Mouse (Mus musculus) mesoderm, embryonic 11.5 days (tissue): Measurements from ENCODE around the gene Hcfc2.

Experiments used
- DNase-seq: peaks from one replicate; pipeline ENCODE4 v3.0.0-alpha.2; 2012; ENCODE audit warnings: low read depth, low spot score

The Hcfc2 gene

DNA sequence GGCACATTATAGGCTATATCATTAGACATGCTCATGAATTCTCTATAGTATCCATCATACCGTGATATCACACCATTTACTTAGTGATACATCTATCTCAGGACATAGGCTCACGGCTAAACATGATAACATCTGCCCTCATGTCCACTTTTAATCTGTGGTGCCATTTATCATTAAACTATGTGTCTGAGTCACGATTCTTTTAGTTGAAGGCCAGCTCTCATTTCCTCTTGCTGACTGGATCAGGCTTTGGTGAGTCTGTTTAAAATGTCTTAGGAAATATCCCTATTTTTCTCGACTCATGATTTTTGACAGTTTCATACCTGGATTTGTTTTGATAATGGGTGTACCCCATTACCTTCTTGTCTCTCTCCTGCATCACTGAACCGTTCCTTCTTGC is at the start of gene Hcfc2:
Hcfc2 (plus strand) TSS at position 205 of the 400 bp plus-strand sequence.
- no peak for DNase-seq

DNA sequence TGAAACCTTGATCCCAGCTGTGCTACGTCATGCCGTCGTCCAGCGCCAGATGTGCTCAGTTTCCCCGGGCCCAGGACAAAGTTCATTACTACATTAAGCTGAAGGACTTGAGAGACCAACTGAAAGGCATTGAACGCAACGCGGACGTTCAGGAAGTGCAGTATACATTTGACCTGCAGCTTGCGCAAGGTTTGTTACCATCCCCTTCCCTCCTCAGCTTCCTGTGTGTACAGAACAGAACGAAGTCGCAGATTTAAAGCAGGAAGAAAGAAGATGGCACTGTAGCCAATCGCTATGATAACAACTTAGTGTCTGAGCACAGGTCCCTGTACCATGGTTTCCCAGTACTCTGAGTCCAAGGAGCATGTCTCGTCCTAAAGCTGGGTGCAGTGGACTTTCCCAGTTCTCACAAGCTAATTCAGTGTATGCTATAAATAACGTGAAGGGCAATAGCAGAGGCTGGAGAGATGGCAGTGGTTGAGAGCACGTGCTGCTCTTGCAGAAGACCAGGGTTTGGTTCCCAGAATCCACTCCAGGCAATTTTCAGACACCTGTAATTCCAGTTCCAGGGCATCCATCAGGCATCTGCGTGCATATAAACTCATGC is 48.7 kb upstream of the Hcfc2 start:
- DNase-seq: no peak

DNA sequence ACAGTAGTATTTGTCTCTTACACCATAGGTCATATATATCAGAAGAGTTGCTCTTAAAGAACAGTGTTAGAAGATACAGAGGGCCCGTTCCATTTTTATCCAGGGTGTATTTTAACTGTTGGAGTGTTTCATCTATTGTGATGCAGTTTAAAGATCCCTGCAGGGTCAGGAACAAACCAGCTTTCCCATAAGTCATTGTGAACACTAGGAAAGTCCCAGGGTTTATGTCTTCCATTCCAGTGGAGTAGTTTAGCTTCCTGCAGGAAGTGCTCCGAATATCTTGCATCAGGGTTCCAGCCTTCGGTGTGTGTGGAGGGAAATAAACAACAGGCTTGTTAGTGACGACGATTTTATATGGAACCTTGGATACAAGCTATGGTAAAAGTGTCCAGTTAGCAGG is 44.7 kb upstream of the Hcfc2 start:
- no peak for DNase-seq

DNA sequence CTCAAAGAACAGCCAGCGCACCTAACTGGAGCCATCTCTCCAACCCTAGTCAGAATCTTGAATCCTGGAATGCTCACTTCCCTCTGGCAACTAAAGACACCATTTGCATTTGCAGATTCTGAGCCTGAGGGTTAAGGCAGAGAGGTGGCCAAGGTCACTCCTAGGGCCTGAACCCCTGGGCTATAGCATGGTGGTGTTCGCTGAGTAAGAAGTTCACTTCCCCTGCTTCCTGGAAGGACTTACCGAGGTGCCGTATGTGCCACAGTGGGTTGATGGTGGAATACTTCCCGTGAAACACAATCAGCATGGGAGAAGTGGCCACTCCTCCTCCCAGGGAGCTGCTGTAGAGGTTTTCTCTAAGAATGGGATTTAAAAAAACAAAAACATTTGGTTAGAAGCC is 43.3 kb upstream of the Hcfc2 start:
- no peak for DNase-seq

DNA sequence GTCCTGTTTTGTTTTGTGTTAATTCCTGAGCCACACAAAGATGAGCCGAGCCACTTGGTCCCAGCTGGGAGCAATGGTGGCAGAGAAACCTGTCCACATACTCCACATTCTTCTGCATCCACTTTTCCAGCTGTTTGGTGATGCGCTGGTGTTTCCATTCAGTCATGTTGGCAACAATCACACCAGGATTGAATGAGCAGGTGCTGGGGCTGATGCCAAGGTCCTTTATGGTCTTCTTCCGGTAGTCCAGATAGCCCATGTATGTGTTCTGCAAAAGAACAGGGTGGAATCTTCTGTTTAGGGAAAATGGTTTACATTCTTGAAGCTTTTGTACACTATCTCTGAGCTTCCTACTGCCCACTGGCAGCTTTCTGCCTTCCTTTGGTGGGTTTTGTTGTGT is 41.4 kb upstream of the Hcfc2 start:
- DNase-seq: no peak

DNA sequence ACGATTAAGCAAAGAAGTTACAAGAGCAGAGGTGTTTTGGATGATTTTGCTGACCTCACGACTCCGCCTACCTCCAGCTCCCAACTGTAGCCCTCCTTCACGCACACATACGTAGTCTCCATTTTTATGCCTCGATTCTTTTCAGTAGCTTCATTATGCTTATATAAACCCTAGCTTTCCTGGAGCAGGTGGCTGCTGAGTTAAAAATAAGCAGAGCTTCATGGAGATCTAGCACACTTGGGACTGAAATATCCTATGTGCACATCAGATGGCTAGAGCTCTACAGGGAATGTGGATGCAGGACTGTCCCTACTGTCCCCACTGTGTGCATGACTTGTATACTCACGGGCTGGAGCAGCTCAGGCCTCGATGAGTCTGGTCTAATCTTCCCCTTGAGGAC is 34.1 kb upstream of the Hcfc2 start:
- DNase-seq: no peak

DNA sequence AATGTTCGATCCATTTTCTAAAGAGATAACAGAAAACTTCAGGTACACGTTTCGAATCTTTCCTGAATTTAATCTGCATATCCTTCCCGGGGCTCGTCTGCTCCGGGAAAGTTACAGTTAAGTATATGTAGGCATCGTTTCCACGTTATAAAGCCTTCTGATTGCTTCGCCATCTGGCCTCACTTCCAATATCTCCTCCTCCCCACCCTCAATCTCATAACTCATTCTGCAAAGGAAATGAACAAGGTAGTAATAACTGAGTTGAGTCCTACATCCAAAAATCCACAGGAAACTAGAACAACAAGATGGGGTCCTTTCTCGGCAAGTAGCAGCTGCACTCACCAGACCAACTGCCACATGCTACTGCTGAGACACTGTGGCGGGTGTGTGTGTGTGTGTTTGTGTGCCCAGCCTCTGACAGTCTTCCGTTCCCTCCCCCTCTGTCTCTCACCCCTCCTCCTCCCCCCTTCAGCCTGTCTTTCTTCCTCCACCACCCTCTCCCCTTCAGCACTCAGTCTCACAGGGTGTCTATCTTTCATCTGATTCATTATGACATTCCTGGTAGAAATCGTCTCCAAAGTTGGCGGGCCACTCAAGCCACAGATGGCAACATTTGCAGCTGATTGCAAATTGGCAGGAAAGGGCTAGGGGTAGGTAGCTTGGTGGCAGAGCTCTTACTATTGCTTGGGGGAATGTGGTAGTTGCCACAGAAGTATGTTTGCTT is 33.5 kb upstream of the Hcfc2 start:
- DNase-seq: no peak

DNA sequence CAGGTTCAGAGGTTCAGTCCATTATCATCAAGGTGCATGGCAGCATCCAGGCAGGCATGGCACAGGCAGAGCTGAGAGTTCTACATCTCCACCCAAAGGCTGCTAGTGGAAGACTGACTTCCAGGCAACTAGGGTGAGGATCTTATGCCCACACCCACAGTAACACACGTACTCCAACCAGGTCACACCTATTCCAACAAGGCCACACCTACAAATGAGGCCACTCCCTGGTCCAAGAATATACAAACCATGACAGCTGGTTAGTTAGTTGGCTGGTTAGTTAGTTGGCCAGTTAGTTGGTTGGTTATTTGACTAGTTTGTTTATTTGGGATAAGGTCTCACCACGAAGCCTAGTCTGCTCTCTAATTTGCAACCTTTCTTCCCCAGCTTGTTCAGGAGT is 32.7 kb upstream of the Hcfc2 start:
- no peak for DNase-seq

DNA sequence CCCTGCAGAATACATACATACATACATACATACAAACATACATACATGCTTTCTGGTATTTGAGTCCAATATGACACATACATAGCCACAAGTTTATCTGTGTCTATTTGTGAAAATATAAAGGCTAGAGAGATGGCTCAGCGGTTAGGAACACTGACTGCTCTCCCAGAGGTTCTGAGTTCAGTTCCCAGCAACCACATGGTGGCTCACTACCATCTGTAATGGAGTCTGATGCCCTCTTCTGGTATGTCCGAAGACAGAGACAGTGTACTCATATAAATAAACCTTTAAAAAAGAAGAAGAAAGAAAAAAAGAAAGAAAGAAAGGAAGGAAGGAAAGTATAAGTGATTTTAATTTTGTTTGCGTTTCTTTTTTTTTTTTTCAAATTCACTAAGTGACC is 30.0 kb upstream of the Hcfc2 start:
- no peak for DNase-seq

DNA sequence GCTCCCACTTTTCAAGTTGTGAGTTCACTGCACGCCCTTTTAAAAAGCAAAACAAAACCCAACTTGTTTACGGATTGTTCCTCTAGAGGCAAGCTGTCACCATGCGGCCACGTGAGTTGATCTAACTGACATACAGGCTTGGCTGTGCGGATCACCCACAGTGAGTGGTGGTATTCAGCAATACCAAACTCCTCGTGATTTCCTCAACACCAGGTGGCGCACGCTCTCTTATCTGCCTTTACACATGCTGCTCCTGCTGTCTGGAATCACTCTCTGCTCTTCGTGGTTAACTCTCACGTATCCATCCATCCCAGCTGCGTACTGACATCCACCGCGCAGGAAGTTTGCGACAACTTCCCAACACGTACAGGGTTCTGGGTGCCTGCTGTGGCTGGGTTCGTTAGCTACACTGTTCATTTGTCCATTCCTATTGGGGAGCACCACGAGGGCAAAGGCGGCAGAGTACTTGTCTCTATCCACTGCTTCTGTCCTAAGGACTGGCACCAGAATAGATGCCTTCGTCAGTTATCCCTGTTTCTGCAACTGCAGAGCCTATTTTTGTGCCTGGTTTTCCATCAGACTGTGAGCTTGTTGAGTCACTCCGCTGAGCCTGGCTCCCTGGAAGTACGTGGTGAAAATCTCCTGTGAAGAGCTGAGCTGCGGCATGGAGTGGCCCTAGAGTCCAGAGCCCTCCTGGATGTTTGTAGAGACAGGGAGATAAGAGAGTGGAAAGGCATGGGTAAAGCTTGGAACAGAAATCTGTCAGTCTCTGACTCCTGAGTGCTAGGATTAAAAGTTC is 29.3 kb upstream of the Hcfc2 start:
- DNase-seq: peak; percentile 89

DNA sequence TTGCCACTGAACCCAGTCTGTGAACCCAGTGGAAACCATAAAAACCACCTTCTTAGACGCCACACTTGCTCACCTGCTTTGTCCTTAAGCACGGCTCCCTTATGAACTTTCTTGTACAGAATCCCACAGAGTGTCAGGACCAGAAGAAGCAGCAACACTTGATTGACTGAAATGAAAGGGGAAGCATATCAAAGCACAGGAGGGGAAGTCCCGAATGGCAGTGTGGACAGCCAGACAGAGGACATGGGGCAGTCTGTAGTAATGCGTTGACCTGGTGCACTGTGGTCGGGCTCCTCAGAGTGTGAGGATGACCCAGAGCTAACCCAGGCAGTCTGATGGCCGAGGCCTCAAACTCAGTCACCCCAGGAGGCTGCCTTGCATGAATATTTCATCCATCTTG is 25.8 kb upstream of the Hcfc2 start:
- no peak for DNase-seq

DNA sequence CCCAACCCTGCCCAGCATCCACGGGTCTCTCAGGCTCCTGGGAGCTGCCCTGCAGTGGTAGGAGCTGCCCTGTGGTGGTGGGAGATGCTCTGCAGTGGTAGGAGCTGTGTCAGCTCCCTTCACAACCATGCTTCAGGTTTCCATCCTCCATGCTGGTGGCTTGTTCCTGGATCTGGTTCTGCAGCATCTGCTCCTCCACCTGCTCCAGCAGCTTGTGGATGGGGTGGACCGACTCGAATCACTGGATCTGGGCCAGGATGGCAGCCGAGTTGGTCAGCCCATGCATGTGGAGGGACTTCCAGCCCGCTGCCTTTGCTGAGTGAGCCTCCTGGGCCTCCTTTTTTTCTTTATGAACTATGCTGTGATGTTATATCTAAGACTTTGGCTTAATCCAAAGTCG is 19.0 kb upstream of the Hcfc2 start:
- DNase-seq: no peak

DNA sequence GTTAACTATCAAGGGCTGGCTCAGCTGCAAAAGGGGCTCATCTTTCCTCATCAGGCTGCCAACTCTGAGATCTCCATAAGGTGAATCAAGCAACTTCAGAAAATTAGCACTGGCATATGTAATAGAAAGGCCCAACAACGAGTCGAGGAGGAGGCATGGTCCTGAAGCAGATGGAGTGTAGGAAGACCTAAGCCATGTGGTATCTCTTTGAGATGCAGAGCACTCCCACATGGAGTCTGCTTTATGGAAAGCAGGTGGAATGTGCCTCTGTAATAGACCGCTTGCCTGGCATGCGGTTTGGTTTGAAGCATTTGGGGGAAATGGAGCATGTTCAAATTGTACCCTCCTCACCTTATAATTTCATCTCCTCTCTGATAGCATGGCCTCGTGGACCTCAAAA is 15.2 kb upstream of the Hcfc2 start:
- no peak for DNase-seq

DNA sequence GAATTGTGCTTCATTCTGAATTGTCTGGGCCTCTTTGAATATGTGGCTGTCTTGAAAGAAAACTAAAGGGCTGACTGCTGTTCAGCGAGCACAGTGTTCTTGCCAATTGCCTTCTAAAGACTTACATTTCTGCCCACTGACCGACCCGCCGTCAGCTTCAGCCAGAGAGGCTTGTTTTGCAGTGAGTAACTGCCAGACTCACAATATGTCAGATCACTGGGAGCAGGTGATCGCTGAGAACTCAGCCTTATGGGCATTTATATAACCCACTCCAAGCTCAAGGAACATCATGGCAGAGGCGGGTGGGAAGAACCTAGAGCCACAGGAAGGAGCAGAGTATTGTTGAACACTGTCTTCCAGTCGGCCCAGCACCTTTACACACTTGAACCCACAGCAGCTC is 14.3 kb upstream of the Hcfc2 start:
- DNase-seq: no peak

DNA sequence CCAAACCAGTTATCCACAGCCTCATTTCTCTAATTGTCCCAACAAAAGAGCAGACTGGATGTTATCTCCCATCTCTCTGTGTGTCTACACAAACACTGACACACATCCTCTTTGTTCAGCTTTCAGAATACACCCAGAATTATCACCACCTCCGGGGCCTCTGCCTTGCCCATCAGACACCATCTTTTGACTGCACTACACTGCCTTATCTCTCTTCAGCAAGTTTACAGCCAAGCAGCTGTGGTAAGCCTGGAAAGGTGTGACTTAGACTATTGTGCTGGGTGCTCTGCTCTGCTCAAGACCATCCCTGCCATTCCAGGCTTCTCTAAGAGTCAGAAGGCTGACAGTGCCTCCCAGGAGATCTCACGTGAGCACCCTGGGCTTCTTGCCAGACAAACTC is 10.5 kb upstream of the Hcfc2 start:
- no peak for DNase-seq

DNA sequence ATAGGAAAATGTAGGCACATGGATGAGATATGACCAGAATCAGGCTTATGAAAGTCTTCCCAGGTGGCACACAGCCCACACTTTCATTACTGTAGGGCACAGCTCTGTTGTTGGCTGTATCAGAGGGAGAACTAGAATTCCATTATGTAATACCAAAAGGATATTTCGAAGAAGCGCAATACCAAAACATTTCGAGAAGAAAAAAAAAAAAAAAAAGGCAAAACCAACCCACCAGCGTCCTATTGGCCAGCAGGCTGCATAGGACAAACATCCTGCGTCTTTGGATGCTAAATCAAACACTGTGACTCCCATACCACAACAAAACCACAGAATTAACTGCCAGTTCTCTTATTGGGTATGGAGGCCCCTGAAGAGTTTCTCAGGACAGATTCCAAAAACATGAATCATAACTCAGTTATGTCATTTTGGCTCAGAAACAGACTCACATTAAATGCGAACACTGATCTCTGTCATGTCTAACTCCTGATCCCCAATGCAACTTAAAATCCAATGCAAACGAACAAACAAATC is 6.2 kb upstream of the Hcfc2 start:
- DNase-seq: no peak

DNA sequence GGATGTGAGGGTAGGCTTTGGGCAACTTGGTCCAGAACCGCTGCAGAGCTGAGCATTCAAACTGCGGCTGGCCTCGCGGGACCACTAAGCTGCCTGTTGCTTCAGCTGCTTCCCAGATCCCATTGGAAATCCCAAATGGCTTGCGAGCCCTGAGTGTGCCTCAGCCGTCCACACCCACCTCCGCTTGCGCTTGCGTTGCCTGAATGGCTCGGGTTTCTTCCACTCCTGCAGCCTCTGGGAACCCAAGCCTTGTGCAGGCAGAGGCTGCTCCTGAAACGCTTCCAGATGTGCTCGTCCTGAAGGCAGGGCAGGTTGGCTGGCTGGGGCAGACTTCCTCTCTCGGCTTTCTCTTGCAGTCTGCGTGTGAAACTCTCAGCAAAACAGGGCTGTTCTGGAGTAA is 5.5 kb upstream of the Hcfc2 start, which contains the start of gene Glt8d2:
Glt8d2 (minus strand) TSS at position 157 of the 400 bp plus-strand sequence.
- DNase-seq: peak; percentile 85

DNA sequence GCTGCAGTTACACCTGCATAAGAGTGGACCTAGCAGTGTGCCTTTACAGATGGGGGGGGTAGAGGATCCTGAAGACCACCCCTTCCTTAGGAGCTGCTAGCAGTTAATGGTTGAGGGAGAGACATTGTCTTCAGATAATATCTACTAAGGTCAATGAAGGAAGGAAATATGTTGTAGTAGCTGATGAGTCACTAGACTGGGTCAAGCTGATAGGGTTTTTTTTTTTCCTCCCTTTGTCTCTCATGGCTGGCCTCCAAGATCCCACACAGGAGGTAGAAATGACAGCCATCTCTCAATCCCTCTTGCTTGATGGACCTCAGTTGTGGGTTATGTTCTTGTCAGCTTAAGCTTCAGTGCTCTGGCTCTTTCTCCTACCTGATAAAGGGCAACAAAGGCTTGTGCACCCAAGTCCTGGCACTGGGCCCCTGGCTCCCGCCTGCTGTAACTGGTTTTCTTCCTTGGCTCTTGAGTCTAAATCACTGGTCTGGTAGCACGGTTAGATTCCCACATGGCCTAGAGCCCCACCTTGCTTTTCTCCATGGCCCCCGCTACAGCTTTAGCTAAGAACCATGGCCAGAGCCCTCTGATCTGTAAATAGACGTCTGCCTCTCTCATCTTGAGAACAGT is 606 bp downstream of the Hcfc2 start:
- no peak for DNase-seq

DNA sequence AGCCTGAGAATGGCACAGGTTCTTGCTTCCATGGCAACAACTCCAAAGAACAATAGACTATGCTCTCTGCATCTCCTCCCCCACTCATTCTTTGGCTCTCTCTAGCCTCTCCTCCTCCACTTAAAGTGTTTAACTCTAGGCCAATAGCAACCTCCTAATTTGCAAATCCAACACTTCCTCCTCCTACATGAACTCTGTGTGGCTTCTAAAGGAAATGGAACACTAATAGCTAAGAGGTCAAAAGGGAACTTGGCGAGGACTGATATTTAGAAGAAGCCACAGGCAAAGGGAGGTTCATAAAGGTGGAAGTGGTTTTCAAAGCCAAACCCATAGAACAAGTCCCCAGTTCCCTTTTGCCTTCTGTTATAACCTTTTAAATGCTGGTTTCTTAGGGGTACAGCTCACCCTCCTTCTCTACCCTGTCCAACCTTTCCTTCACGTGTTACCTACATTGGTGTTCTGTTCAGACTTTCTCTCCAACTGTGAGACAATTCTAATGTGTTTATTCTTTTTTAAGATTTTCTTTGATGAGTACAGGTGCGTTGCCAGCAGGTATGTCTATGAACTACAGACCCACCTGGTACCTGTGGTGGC is 1.4 kb downstream of the Hcfc2 start:
- no peak for DNase-seq

DNA sequence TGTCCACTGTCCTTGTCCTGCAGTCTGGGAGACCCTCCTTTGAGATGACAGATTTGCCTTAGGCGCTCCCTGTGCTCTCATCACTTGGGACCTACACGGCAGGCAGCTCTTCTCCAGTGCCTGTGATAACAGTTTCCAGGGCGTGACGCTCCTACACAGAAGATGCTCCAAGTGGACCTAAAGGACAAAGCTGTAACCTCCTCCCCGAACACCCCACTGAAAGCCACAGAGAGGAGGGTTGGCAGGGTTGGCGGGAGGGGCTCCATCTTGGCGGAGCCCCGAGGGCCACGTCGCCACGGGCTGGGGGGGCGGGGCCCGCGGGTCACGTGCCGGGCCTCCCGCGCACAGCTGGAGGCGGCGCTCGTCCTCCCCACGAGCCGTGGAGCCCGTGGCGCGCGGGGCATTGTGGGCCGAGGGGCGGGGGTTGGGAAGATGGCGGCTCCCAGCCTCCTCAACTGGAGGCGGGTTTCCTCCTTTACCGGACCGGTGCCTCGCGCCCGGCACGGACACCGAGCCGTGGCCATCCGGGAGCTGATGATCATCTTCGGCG is 2.8 kb downstream of the Hcfc2 start:
- peak; percentile 84 for DNase-seq

DNA sequence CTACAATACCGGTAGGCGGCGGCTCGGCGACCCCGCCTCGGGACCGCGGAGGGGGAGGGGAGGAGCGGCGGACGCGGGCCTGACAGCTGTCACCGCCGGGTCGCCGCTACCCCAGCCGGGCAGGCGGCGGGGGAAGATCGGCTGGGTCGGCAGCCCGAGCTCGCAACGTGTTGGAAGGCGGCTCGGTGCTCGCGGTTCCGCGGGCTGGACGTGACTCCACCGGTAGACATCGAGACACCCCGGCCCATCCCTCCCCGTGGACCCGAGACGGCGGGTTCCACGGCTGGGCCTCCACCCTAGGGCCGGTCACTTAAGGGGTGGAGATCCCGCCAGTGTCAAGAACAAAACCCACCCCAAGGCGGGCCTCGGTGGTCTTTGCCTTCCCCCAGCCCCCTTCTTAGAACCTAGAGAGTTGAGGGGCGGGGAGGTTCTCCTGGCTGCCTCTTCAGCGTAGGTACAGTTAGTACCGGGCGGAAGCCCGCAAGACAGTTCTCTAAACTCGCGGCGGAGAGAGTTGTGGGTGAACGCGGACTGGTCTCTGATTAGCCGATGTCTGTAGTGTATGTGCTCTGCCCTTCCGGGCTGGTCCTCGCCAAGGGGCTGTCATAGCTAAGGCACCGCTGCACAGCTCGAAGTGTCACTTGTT is 3.5 kb downstream of the Hcfc2 start:
- peak; percentile 38 for DNase-seq
